Mouse (Mus musculus) heart, postnatal 0 days (tissue): ENCODE results near the gene Tmem168.

Experiments used
- CTCF ChIP-seq: IDR thresholded peaks from 2 replicates; pipeline ENCODE4 v1.5.1; 2016; ENCODE audit warnings: antibody characterized with exemption, control low read depth, low read depth
- EP300 ChIP-seq: IDR thresholded peaks from 2 replicates; pipeline ENCODE4 v1.6.1; 2016; ENCODE audit warnings: antibody characterized with exemption, low read depth

GRCm38 (mm10) chr6:13630607-13631006, 22.7 kb upstream of the Tmem168 start:
- TF ChIP-seq CTCF = no peak
- TF ChIP-seq EP300 = no peak
